8 mouse cellular contexts compared by ENCODE assay signal in the genomic region with DNA sequence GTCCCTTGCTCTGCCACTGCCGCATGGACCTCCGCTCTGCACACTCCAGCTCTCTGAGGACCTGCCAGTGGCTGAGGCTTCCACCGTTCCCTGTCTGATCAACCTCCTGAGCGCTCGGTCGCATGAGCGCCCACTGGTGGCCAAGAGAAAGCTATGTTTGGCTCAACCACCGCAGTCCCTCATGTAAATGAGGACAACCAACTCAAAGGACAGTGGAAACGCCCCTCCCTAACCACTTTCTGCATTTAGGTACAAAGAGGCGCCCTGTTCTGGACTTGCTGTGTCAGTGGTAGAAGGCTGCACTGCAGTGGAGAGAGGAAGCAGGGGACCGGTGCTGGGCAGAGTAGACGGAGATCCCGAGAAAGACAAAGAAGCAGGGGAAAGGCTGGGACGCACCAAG. TPM values are rescaled to one million over a fixed set of nuclear protein-coding genes. Genes with fewer than 3 reads are reported as not detected.
A peak's percentile ranks its signal among the peaks of the same experiment; 100 is the strongest.
DNase-seq lines count a peak whose midpoint lies in the region; ATAC-seq and TF ChIP-seq lines count a peak whose summit lies in the region.

No protein-coding gene starts in this region.

- peaks cover 19% of the 10 kb centered on the region for H3K27me3 ChIP-seq in heart, embryonic 12.5 days (replicated peaks)
- H3K27me3 ChIP-seq in kidney, embryonic 16.5 days (ENCODE audit: insufficient read depth, low read length): peaks cover 9% of the 10 kb centered on the region
- no peaks in the 10 kb centered on the region for H3K27me3 ChIP-seq in liver, adult 2 months (ENCODE audit: control insufficient read depth, insufficient read depth, low read length)
- no peaks in the 10 kb centered on the region; the same call in 1 of the 2 replicates for H3K27me3 ChIP-seq in stomach, embryonic 15.5 days (replicated peaks)

- H3K36me3 ChIP-seq in heart, embryonic 12.5 days: no peaks in the 10 kb centered on the region
- no peaks in the 10 kb centered on the region for H3K36me3 ChIP-seq in kidney, embryonic 16.5 days (ENCODE audit: insufficient read depth, low read length)
- H3K36me3 ChIP-seq in liver, adult 2 months (ENCODE audit: control insufficient read depth, insufficient read depth, low read length): no peaks in the 10 kb centered on the region
- no peaks in the 10 kb centered on the region for H3K36me3 ChIP-seq in stomach, embryonic 15.5 days

- no peak overlapping the region for H3K27ac ChIP-seq in bone marrow, adult 2 months (ENCODE audit: control insufficient read depth, insufficient read depth, low read depth, low read length, poor library complexity)
- H3K27ac ChIP-seq in embryonic fibroblast, embryonic 13.5 days (ENCODE audit: insufficient read depth, low read length): no peak overlapping the region
- H3K27ac ChIP-seq in heart, embryonic 12.5 days (ENCODE audit: poor library complexity, severe bottlenecking): no peak overlapping the region
- H3K27ac ChIP-seq in kidney, embryonic 16.5 days (ENCODE audit: low read length): no peak overlapping the region
- H3K27ac ChIP-seq in liver, adult 2 months (replicated peaks; ENCODE audit: insufficient read depth, low read depth, low read length): no peak overlapping the region
- H3K27ac ChIP-seq in stomach, embryonic 15.5 days: no peak overlapping the region

- H3K79me2 ChIP-seq in liver, adult 2 months (ENCODE audit: control insufficient read depth, insufficient read depth, low read length): no peaks in the 10 kb centered on the region

- peak; percentile 21; the same call in 1 of the 2 replicates for TF ChIP-seq POLR2A in bone marrow, adult 2 months (IDR thresholded peaks at IDR 0.05; ENCODE audit: borderline replicate concordance, control insufficient read depth, low read depth, low read length)
- TF ChIP-seq POLR2A in embryonic fibroblast, embryonic 13.5 days (IDR thresholded peaks at IDR 0.05; ENCODE audit: low read depth, low read length): no peak
- TF ChIP-seq POLR2A in liver, adult 2 months (IDR thresholded peaks at IDR 0.05; ENCODE audit: extremely low read depth, insufficient read depth, low read length): no peak

- TF ChIP-seq CTCF in bone marrow, adult 2 months (IDR thresholded peaks at IDR 0.05; ENCODE audit: control insufficient read depth, insufficient read depth, low read length): peak; percentile 91
- peak; percentile 70; the same call in 1 of the 2 replicates for TF ChIP-seq CTCF in embryonic fibroblast, embryonic 13.5 days (IDR thresholded peaks at IDR 0.05; ENCODE audit: borderline replicate concordance, insufficient read depth, low read length)
- peak; percentile 96 for TF ChIP-seq CTCF in liver, adult 2 months (IDR thresholded peaks at IDR 0.05; ENCODE audit: low read depth, low read length)

- H3K9ac ChIP-seq in heart, embryonic 12.5 days: no peak overlapping the region; the same call in 1 of the 2 replicates
- 0 out of 2 replicates have a peak overlapping the region, but pooled peaks have one; percentile 28 for H3K9ac ChIP-seq in kidney, embryonic 16.5 days (replicated peaks; ENCODE audit: low read length)
- peak overlapping the region; percentile 15; the same call in 1 of the 2 replicates for H3K9ac ChIP-seq in liver, adult 2 months (ENCODE audit: low read depth, low read length)
- H3K9ac ChIP-seq in stomach, embryonic 15.5 days: no peak overlapping the region

- no peak overlapping the region for H3K4me3 ChIP-seq in bone marrow, adult 2 months (replicated peaks; ENCODE audit: control insufficient read depth, low read depth, low read length)
- no peak overlapping the region for H3K4me3 ChIP-seq in embryonic fibroblast, embryonic 13.5 days (ENCODE audit: insufficient read depth, low read length)
- peak overlapping the region; percentile 33 for H3K4me3 ChIP-seq in heart, embryonic 12.5 days
- H3K4me3 ChIP-seq in kidney, embryonic 16.5 days (ENCODE audit: low read length): peak overlapping the region; percentile 29
- no peak overlapping the region for H3K4me3 ChIP-seq in liver, adult 2 months (ENCODE audit: insufficient read depth, low read depth, low read length)
- peak overlapping the region; percentile 15; the same call in 1 of the 2 replicates for H3K4me3 ChIP-seq in stomach, embryonic 15.5 days (replicated peaks)

- WGBS in bone marrow, adult 2 months: 8% methylated on average over 14 of the region's 14 CpGs
- 6% methylated on average over 14 of the region's 14 CpGs for WGBS in heart, embryonic 12.5 days
- WGBS in kidney, embryonic 16.5 days: 6% methylated on average over 14 of the region's 14 CpGs
- 10% methylated on average over 14 of the region's 14 CpGs for WGBS in liver, adult 2 months
- WGBS in stomach, embryonic 15.5 days: 8% methylated on average over 14 of the region's 14 CpGs

- H3K9me3 ChIP-seq in heart, embryonic 12.5 days (replicated peaks): no peaks in the 10 kb centered on the region
- H3K9me3 ChIP-seq in kidney, embryonic 16.5 days (ENCODE audit: low read length): no peaks in the 10 kb centered on the region
- no peaks in the 10 kb centered on the region for H3K9me3 ChIP-seq in stomach, embryonic 15.5 days

- H3K4me2 ChIP-seq in heart, embryonic 12.5 days: peak overlapping the region; percentile 66
- peak overlapping the region; percentile 55 for H3K4me2 ChIP-seq in kidney, embryonic 16.5 days (replicated peaks; ENCODE audit: low read depth, low read length)
- peak overlapping the region; percentile 44 for H3K4me2 ChIP-seq in stomach, embryonic 15.5 days

- DNase-seq in B cell, adult 2 months: peak; percentile 60 to 61
- peak; percentile 84 for DNase-seq in liver, adult 2 months (ENCODE audit: extremely low read depth, low read depth, low spot score)
- DNase-seq in naive thymus-derived CD4-positive, alpha-beta T cell, adult 2 months (ENCODE audit: low read depth): peak; percentile 73

- no peaks in the 10 kb centered on the region for H3K4me1 ChIP-seq in bone marrow, adult 2 months (ENCODE audit: control insufficient read depth, insufficient read depth, low read length)
- H3K4me1 ChIP-seq in embryonic fibroblast, embryonic 13.5 days (ENCODE audit: control insufficient read depth, insufficient read depth, low read length): peaks cover 10% of the 10 kb centered on the region; the same call in 1 of the 2 replicates
- peaks cover 5% of the 10 kb centered on the region for H3K4me1 ChIP-seq in heart, embryonic 12.5 days (replicated peaks)
- peaks cover 4% of the 10 kb centered on the region; the same call in 1 of the 2 replicates for H3K4me1 ChIP-seq in kidney, embryonic 16.5 days (ENCODE audit: insufficient read depth, low read length)
- peaks cover 5% of the 10 kb centered on the region; the same call in 1 of the 2 replicates for H3K4me1 ChIP-seq in liver, adult 2 months (ENCODE audit: control insufficient read depth, insufficient read depth, low read length)
- H3K4me1 ChIP-seq in stomach, embryonic 15.5 days: no peaks in the 10 kb centered on the region

- peak; percentile 74 for ATAC-seq in heart, embryonic 12.5 days (ENCODE audit: insufficient number of reproducible peaks, low FRiP score)
- ATAC-seq in kidney, embryonic 16.5 days (ENCODE audit: low FRiP score, low TSS enrichment): peak; percentile 86
- ATAC-seq in stomach, embryonic 15.5 days (ENCODE audit: insufficient read depth, low FRiP score, low read depth): peak; percentile 65

RNA-seq across cellular contexts. Expression of a gene that starts 6.0 kb away (rescaled TPM):
- 0.72 TPM in 1 of 2 replicates, not detected in the other for polyA plus RNA-seq in bone marrow, adult 2 months (2011; ENCODE audit: insufficient read depth, insufficient read length, low replicate concordance, missing spikeins)
- polyA plus RNA-seq in embryonic fibroblast, embryonic 13.5 days (2011; ENCODE audit: insufficient read length, low read depth, missing spikeins): 0.95 and 3.1 TPM in 2 replicates
- polyA plus RNA-seq in heart, embryonic 12.5 days (2016; fragmentation: Nextera tagmentation; extraction: Ambion mirVana): 0.08 and 0.12 TPM in 2 replicates
- 0.49 and 0.62 TPM in 2 replicates for polyA plus RNA-seq in kidney, embryonic 16.5 days (2015; fragmentation: Nextera tagmentation; extraction: Ambion mirVana)
- total RNA-seq in liver, adult 2 months (2014; rRNA removed): 0.20 and 0.28 TPM in 2 replicates
- 0.17 and 0.33 TPM in 2 replicates for polyA plus RNA-seq in liver, adult 2 months (2012; rRNA removed)
- polyA plus RNA-seq in stomach, embryonic 15.5 days (2015; fragmentation: Nextera tagmentation; extraction: Ambion mirVana): 0.40 and 0.57 TPM in 2 replicates

RNA-seq across cellular contexts. Expression of a gene that starts 39.8 kb away (rescaled TPM):
- polyA plus RNA-seq in bone marrow, adult 2 months (2011; ENCODE audit: insufficient read depth, insufficient read length, low replicate concordance, missing spikeins): 2.5 TPM in 1 of 2 replicates, not detected in the other
- 1.1 and 1.8 TPM in 2 replicates for polyA plus RNA-seq in embryonic fibroblast, embryonic 13.5 days (2011; ENCODE audit: insufficient read length, low read depth, missing spikeins)
- polyA plus RNA-seq in heart, embryonic 12.5 days (2016; fragmentation: Nextera tagmentation; extraction: Ambion mirVana): 6.6 and 7.3 TPM in 2 replicates
- 16.1 TPM in 2 replicates for polyA plus RNA-seq in kidney, embryonic 16.5 days (2015; fragmentation: Nextera tagmentation; extraction: Ambion mirVana)
- total RNA-seq in liver, adult 2 months (2014; rRNA removed): 148 and 168 TPM in 2 replicates
- 147 and 252 TPM in 2 replicates for polyA plus RNA-seq in liver, adult 2 months (2012; rRNA removed)
- 11.5 and 13.5 TPM in 2 replicates for polyA plus RNA-seq in stomach, embryonic 15.5 days (2015; fragmentation: Nextera tagmentation; extraction: Ambion mirVana)

RNA-seq across cellular contexts. Expression of a gene that starts 53.3 kb away (rescaled TPM):
- polyA plus RNA-seq in bone marrow, adult 2 months (2011; ENCODE audit: insufficient read depth, insufficient read length, low replicate concordance, missing spikeins): 3.9 and 5.1 TPM in 2 replicates
- polyA plus RNA-seq in embryonic fibroblast, embryonic 13.5 days (2011; ENCODE audit: insufficient read length, low read depth, missing spikeins): 14.2 and 14.7 TPM in 2 replicates
- polyA plus RNA-seq in heart, embryonic 12.5 days (2016; fragmentation: Nextera tagmentation; extraction: Ambion mirVana): 9.2 and 10.0 TPM in 2 replicates
- polyA plus RNA-seq in kidney, embryonic 16.5 days (2015; fragmentation: Nextera tagmentation; extraction: Ambion mirVana): 6.4 and 7.5 TPM in 2 replicates
- total RNA-seq in liver, adult 2 months (2014; rRNA removed): 9.8 and 13.3 TPM in 2 replicates
- 9.1 and 10.1 TPM in 2 replicates for polyA plus RNA-seq in liver, adult 2 months (2012; rRNA removed)
- 7.7 and 7.9 TPM in 2 replicates for polyA plus RNA-seq in stomach, embryonic 15.5 days (2015; fragmentation: Nextera tagmentation; extraction: Ambion mirVana)

Comparison
In these comparisons a context has a peak if more than half of its experiments do, and no peak if none do; other contexts are left out.
1. H3K4me3 ChIP-seq: peak in heart, embryonic 12.5 days (single experiment), kidney, embryonic 16.5 days (single experiment) and stomach, embryonic 15.5 days (single experiment); none in bone marrow, adult 2 months (single experiment), embryonic fibroblast, embryonic 13.5 days (single experiment) and liver, adult 2 months (single experiment).
2. H3K9ac ChIP-seq: peak in kidney, embryonic 16.5 days (single experiment) and liver, adult 2 months (single experiment); none in heart, embryonic 12.5 days (single experiment) and stomach, embryonic 15.5 days (single experiment).
3. Peak in every context shown above with its lines, with median percentiles within 50 percentile points of each other: DNase-seq, CTCF ChIP-seq, ATAC-seq and H3K4me2 ChIP-seq.